Mouse (Mus musculus) adipose tissue, adult 10 weeks (tissue): ENCODE results near the gene Olfr469. TPM values are rescaled to one million over a fixed set of nuclear protein-coding genes. Genes with fewer than 3 reads are reported as not detected.

Experiments
- polyA plus RNA-seq: library from polyadenylated mRNA; stranded (reverse); fragments of 350-450 nt; fragmentation: Illumina TruSeq; extraction: RNeasy Lipid Tissue Mini Kit (QIAGEN cat#74804); gene quantifications from one replicate; pipeline ENCODE4 v1.2.3, GENCODE M21; 2014; ENCODE audit warnings: low read depth, low replicate concordance

Gene Olfr469
- not detected for polyA plus RNA-seq

GRCm38 (mm10) chr7:107825441-107825840 lies at the start of gene Olfr469:
Gene Olfr469, minus strand, starts transcription at chr7:107825541.

GRCm38 (mm10) chr7:107847390-107847789 lies 22.0 kb upstream of the Olfr469 start, which contains the start of gene Olfr470:
Gene Olfr470, minus strand, starts transcription at chr7:107847490.

GRCm38 (mm10) chr7:107811963-107812362 lies 13.4 kb downstream of the Olfr469 start, which contains the start of gene Olfr467:
Gene Olfr467, plus strand, starts transcription at chr7:107812263.

GRCm38 (mm10) chr7:107801108-107801507 lies 24.2 kb downstream of the Olfr469 start, which contains the start of gene Ovch2:
Gene Ovch2, minus strand, starts transcription at chr7:107801208.

Other genes starting within 250 kb of the Olfr469 start
- gene Ppfibp2, start 230.3 kb downstream of the Olfr469 start, polyA plus RNA-seq, result 15.1 TPM
- gene 5330417H12Rik, start 200.4 kb downstream of the Olfr469 start, polyA plus RNA-seq, result not detected
- 10.8 TPM for gene Cyb5r2, start 67.5 kb downstream of the Olfr469 start, polyA plus RNA-seq
- gene Ovch2, start 24.3 kb downstream of the Olfr469 start, polyA plus RNA-seq, result 426 TPM
- 0.94 TPM for gene Olfr467, start 13.3 kb downstream of the Olfr469 start, polyA plus RNA-seq
- gene Olfr470, start 21.9 kb upstream of the Olfr469 start, polyA plus RNA-seq, result not detected
- not detected for gene Olfr472, start 72.4 kb upstream of the Olfr469 start, polyA plus RNA-seq
- not detected for gene Olfr473, start 104.9 kb upstream of the Olfr469 start, polyA plus RNA-seq
- gene Olfr474, start 129.1 kb upstream of the Olfr469 start, polyA plus RNA-seq, result not detected
- gene Olfr476, start 139.3 kb upstream of the Olfr469 start, polyA plus RNA-seq, result not detected
- not detected for gene Olfr477, start 161.2 kb upstream of the Olfr469 start, polyA plus RNA-seq
- gene Olfr478, start 208.4 kb upstream of the Olfr469 start, polyA plus RNA-seq, result not detected
- gene Olfr479, start 225.2 kb upstream of the Olfr469 start, polyA plus RNA-seq, result not detected
- not detected for gene Olfr480, start 241.8 kb upstream of the Olfr469 start, polyA plus RNA-seq